Mouse (Mus musculus) kidney, adult 2 months (tissue): ENCODE data around the gene Cd55. TPM values are rescaled to one million over a fixed set of nuclear protein-coding genes. Genes with fewer than 3 reads are reported as not detected.

ENCODE experiments used
- polyA plus RNA-seq: library from polyadenylated mRNA; depleted of rRNA; stranded (reverse); fragments of >200 nt; gene quantifications from 2 replicates; pipeline ENCODE4 v1.2.3, GENCODE M21; 2012; rRNA removed

Gene Cd55
- polyA plus RNA-seq, 1 experiment, result 8.5 TPM

Other genes starting within 250 kb of the Cd55 start
- gene Cd55b, start 39.7 kb downstream of the Cd55 start, polyA plus RNA-seq, result not detected in 2 replicates
- gene Zp3r, start 166.9 kb upstream of the Cd55 start, polyA plus RNA-seq, result 0.10 TPM in 1 of 2 replicates, not detected in the other
- 0.08 and 0.19 TPM in 2 replicates for gene C4bp, start 198.9 kb upstream of the Cd55 start, polyA plus RNA-seq